Mouse (Mus musculus) myocyte (in vitro differentiated cells): Measurements from ENCODE around the gene Glyctk.

Experiments used
- POLR2A ChIP-seq: IDR thresholded peaks from one replicate; pipeline ENCODE4 v1.6.1; 2011; ENCODE audit warnings: low read depth, mild to moderate bottlenecking, control low read depth, moderate library complexity; ENCODE audit not compliant: insufficient read length
- USF1 ChIP-seq: IDR thresholded peaks from one replicate; pipeline ENCODE4 v1.6.1; 2011; ENCODE audit warnings: low read depth, mild to moderate bottlenecking, control low read depth, moderate library complexity

DNA sequence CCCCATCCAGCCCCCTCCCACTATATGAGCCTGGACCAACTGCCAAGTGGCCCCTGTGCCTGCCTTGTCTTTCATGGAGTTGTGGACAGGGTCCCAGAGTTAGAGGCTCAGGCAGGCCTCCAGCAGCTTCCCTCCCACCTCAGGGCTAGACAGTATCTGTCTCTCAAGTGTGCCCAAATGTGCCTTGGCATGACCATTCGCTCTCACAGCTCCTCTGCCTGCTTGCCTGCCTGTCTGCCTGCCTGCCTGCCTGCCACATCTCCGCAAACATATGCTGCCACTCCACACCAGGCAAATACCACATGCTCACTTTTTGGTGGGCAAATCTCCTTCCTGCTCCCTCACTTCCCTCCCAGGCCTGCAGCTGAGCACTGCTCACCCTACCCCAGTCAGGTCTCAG, 12.4 kb downstream of the Glyctk start:
- no peak for TF ChIP-seq USF1
- no peak for TF ChIP-seq POLR2A
